Mouse (Mus musculus) erythroblast, adult 5-6 weeks (primary cell): Measurements from ENCODE around the gene Prcd. TPM values are rescaled to one million over a fixed set of nuclear protein-coding genes. Genes with fewer than 3 reads are reported as not detected.
"Not testable (repeated sequence)": the region's sequence is repeated elsewhere in the genome, so short reads cannot be mapped to it uniquely, and the experiment has no call there.

ENCODE experiments used
- ATAC-seq: replicated peaks from 2 replicates; pipeline ENCODE4 v1.8.0; 2016; ENCODE audit warnings: moderate number of reproducible peaks, mild to moderate bottlenecking, moderate TSS enrichment, inconsistent platforms; ENCODE audit not compliant: poor library complexity, low FRiP score, severe bottlenecking
- total RNA-seq, 2 experiments: library from RNA; stranded (forward) in 1 of 2; stranded (reverse) in 1 of 2; fragments of 150-400 nt in 1 of 2; fragments of 200-764, 138-1000 nt in 1 of 2; gene quantifications; 2 replicates each; pipeline versions ENCODE4 v1.2.3 to v1.2.4; 2015 to 2017; ENCODE audit warnings: low replicate concordance in 2 of 2

Prcd gene
- not detected in 2 replicates for total RNA-seq (2015; ENCODE audit: low replicate concordance)
- total RNA-seq (2017; ENCODE audit: low replicate concordance) = not detected in 2 replicates

DNA sequence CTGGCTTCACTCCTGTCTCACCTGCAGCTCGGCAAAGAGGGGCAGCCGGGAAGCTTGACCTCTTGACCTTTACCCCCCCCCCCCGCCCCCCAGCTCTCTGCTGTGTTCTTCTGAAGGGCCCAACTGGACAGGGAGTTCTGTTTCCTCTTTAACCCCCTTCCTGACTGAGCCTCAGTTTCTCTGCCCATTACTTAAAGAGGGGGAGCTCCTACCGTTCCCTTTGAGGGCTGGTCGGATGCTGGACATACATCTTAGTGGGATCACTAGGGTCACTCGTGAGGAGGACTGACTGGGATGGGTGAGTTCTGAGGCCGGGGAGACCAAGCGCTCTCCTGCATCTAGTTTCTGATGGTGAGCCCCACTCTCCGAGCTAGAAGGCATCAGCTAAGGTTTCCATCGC is at the start of gene Prcd:
Gene Prcd (plus strand): TSS at position 301 of the 400 bp plus-strand sequence.
- ATAC-seq = no peak

DNA sequence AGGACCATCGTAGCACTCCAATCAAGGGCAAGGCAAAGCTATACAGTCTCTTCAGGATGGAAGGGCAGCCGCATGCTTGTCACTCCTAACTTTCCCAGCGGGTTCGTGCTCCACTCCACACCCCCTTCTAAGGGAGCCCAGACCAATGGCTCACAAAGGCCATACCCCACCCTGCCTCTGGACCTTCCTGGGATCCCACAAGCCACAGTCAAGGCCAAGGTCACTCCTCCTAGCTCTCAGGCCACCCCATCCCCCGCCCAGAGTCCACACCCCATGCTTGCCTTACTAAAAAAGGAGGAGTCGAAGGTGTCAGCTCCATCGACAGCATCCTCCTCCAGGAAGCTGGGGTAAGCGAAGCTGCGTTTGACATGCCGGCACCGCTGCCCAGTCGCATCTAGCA is 49.2 kb upstream of the Prcd start:
- no peak for ATAC-seq

DNA sequence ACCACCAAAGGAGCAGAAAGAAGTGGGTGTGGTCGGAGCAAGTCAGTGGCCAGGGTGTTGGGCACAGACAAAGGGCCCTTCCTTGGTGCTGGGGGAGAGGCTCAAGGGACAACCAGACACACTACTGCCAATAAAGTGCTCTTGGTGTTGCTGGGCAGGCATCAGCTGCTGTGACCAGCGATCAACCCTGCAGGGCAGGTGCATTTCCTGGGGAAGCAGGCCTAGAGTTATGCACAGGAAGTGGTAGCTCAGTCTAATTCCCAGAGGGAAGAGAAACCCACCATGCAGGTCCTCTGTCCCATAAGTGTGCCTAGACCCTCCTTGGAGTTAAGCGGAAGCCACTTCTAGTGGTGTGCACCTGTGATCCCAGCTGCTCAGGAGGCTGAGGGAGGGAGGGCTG is 45.6 kb upstream of the Prcd start:
- no peak for ATAC-seq

DNA sequence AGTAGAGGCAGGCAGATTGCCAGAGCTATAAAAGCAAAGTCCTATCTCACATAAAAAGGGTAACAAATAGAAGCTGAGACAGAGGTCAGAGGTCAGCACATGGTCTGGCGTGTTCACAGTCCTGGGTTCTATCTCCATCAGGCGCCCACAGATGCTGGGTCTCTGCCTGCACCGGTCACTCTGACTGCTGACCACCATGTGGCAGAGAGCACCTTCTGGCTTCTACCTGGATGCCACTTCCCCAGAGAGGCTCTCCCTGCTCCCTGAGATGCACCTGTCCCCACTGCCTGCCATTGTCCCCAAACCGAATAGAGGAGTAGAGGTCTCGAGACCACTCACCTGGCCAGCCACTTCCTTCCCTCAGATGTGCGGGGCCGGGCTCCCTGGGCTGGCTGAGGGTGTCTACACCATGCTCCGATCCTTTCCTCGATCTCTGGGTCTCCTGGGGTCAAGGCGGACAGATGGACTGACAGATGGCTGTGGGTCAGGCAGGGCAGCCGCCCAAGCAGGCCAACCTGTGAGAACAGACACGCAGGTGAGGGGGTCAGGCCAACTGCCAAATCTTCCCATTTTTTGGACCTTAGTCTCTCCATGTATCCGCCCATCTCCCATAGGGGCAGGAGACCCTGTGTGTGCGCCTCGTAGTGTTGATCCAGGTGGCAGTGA is 43.2 kb upstream of the Prcd start:
- no peak for ATAC-seq

DNA sequence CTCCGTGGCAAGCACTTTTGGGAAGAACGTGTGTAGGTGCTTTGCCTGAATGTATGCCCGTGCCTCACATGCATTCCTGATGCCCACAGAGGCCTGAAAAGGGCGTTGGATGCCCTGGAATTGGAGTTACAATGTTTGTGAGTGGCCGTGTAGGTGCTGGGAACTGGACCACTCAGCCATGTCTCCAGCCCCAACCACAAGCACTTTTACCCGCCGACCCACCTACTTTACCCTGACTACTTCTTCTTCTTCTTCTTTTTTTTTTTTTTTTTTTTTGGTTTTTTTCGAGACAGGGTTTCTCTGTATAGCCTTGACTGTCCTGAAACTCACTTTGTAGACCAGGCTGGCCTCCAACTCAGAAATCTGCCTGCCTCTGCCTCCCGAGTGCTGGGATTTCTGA is 42.2 kb upstream of the Prcd start:
- not testable (repeated sequence) for ATAC-seq

DNA sequence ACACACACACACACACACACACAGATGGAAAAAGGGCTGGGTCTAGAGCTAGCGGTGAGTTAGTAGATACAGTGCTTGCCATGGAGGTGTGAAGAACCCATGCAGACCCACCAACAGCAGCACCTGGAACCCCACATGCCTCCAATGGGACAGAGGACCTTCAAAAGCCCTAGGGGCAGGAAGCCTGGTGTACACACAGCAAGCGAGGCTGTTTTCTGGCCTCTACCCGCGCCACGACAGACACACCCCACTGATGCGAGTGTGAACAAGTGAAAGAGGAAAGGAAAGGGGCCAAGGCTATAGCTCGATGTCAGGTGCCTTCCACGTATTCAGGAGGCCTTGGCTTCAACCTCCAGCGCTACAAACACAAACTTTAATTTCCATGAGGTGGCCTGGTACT is 41.5 kb upstream of the Prcd start:
- no peak for ATAC-seq

DNA sequence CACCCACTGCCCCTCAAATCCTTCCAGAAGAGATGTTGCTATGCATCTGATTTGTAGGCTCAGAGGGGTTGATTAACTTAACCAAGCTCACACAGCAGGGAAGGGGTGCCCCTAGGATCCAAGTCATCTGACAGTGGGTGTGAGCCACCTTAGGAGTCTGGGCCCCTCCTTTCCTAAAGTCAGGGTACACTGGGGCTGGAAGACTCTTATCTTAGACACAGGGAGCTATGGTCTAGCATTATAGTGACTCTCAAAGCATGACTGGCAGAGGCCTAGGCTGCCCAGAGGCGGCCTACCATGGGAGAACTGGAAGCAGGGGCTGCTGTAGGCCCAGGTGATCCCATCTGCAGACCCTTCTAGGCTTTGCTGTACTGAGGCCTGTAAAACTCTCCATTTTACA is 40.8 kb upstream of the Prcd start:
- ATAC-seq = no peak

DNA sequence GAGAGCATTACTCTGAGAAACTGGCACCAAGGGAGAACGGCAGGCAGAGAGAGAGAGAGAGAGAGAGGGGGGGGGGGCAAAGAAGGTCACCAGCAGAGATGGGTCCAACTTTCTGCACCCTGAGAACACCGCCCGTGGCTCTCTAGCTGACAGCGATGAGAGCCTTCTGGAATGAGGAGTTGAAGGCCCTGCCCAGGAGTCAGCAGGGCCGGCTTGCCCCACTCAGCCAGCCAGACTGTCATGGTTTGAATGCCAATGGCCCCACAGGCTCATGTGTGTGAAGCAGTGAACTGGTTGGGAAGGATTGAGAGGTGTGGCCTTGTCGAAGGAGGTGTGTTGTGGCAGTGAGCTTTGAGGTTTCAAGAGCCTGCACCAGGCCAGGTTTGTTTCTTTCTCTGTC is 40.1 kb upstream of the Prcd start:
- no peak for ATAC-seq

DNA sequence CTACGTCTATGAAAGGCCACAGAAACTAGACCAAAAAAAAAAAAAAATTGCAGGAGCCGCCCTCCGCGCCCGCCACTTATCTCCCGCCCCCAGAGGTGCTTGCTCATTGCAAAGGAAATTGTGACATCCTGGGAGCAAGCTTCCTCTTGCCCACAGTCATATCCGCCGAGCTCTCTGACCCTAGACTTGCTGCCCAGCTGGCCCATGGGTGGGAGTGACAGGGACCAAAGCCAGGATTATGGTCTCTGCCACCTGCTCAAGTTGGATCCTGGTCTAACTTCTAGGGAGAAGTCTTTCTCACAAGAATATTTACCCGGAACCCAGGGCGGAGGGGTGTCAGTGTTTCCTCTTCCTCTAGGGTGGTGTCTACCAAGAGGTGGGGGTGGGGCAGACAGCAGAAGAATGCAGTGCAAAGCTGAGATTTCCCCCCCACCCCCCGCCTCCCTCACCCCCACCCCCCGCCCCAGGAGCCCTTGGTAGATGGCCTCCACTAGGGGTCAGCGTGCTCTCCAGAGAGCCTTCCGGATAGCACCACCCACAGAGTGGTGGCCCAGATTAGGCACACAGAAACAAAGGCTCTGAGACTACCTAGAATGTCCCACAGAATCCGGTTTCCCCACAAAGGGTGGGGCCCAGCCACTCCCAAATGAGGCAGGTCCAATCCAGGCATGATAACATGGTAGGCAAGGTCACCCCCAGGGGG is 37.4 kb upstream of the Prcd start:
- peak; percentile 60 for ATAC-seq

DNA sequence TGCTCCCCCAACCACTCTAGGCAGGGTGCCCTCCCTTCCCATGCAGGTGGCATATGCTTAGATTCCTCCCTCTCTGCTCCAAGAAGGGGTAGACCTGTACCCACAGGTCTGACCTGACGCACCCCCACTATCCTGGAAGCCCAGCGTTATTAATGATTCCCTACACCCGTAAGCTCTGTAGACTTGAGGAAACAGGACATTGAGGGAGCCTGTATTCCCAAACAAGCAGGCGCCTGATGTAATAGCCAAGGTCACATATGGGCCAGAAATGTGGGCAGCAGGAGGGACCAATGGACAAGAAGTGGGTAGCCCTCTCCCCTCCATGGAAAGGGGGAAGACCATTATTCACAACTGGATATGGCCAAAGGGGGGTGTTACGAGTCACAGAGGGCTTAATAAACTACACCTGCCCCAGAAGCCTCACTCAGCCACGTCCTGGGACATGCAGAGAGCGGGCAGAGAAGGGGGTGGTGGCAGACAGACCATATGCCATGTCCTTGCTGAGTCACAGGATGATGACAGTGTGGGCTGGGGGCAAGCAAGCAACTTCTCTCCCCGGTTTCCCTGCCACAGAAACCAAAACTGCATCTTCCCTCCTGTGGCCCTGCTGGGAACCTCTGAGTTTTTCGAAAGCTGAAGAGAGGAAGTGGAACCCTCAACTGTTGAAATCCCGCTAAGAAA is 36.8 kb upstream of the Prcd start:
- ATAC-seq = no peak

DNA sequence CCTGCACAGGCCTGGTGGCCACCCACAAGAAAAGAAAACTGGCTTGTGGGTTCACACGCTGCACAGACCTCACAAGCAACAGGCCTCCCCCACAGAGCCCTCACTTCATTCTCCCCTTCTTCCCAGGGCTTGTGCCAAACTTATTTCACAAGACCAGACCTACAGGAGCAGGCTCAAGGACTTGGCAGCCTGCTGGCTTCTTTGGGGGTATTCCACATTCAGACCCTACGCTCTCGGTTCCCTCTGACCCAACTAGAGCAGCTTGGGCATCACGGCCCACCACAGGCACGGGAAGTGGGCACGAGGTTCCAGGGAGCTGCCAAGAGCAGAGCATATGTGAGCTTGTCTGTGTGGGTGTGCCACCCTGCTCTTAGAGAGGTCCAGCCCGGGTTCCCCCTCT is 35.7 kb upstream of the Prcd start:
- ATAC-seq = no peak

DNA sequence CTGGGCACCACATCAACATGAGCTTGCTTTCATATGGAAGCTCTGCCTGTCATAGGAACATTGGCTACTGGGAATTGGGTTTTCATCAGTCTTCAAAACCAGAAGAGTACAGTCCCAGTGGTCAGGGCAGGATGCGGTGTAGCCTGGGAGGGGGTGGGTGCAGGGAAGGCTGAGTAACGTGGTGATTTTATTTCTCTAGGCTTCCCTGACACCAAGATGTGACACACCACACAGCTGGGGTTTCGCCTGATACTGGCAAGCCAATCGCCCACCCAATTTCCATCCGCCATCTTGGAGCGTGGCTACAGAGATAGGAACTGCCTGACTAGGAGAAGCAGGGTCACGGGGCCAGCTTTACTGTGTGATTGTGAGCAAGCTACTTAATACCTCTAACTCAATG is 34.7 kb upstream of the Prcd start:
- ATAC-seq = no peak

DNA sequence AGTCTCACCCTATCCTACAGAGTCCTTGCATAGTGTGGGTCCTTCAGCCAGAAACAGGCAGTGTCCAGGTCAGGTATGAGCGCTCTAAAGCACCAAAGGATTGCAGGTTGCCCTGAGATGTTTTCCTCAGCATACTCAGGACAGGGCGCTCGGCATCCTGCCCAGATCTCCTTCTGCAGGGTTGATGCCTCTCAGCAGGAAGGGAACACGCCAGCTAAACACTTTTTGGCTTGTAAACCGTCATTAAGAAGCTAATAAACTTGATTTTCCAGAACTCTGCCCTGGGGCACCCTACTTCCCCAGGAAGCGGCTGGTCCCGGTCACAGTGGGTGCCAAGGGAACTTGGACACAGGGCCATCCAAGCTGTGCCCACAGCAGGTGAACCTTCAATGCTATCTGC is 34.2 kb upstream of the Prcd start:
- no peak for ATAC-seq

DNA sequence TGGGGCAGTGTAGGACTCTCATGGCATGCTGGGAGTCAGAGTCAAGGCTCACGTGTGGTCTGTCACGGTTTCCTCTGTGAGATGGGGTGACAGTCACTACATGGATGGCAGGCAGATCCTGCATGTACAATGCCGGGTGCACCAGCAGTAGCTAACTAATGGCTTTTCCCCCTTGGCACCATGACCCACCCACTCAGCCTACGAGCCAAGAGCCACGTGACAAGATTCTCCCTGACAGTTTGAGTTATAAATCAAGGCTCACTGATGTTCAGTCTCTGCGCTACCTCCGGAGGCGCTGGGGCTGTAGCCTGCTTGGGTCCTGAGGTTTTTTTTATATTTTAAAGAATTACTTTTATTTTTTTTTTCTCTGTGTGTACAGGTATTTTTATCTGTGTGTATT is 33.8 kb upstream of the Prcd start:
- no peak for ATAC-seq

DNA sequence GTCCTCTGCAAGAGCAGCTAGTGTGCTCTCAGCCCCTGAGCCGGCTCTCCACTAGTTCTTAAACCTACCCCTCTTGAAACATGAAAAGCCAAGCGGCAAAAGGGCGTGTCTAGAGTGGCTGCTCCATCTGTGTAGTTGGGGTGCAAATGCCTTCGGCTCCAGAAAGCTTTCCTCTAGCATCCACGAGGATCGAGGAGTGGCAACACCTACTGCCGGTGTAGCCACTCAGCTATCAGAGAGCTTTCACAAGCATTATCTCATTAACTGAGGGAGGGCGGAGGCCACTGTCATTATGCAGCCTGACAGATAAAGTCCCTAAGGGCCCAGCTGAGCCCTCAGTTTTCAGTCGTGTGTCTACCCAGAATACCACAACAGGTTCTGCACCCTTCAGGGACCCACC is 33.3 kb upstream of the Prcd start:
- peak; percentile 38 for ATAC-seq

DNA sequence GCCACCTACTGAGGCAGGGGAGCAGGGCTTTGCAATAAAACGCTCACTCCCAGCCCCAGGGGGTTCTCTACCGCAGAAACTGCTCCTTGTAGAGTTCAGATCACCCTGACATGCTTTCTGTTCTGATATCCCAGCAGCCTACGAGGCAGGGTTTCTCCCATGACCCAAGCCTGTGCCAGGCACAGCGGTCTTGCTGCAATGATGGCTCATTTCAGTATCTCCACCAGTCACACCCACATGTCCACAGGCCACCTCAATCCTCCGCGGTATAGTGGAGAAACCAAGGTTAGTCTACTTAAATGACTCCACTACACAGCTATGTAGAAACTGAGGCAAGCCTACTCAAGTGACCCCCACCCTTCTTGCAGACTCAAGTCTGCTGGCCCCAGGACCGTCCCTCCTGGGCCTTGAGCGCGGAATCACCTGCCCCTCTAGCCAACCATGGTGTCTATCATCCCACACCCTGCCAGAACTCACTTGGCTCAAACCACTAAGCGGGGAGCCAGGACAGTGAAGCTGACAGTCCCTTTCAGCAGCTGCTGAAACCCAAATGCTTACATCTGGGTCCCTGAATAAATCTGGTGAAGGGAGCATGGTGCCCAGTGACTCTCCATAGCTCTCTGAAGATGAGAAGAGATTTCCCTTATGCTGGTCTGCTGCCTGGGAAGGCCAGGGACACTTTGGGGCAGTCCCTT is 32.6 kb upstream of the Prcd start:
- ATAC-seq = 0 out of 2 replicates have a peak, but pooled peaks have one; percentile 27

DNA sequence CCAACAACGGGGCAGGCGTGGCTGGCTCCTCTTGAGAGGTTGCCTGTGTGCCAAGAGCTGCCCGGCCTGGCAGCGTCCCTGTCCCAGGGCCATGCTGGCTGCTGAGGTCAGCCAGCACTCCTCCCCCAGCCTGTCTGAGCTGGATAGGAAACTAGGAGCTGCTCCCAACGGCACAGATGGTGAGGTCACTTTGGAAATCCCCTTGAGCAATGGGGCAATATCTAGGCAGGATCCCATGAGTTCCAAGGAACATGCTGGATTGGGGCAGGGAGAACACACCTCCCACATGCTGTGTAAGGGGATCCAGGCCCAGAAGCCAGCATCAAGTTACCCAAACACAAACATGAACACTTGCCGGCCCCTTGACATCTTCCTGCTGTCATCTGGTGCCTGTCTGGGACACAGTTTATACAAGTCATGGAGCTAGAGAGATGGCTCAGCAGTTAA is 32.1 kb upstream of the Prcd start:
- ATAC-seq = no peak

DNA sequence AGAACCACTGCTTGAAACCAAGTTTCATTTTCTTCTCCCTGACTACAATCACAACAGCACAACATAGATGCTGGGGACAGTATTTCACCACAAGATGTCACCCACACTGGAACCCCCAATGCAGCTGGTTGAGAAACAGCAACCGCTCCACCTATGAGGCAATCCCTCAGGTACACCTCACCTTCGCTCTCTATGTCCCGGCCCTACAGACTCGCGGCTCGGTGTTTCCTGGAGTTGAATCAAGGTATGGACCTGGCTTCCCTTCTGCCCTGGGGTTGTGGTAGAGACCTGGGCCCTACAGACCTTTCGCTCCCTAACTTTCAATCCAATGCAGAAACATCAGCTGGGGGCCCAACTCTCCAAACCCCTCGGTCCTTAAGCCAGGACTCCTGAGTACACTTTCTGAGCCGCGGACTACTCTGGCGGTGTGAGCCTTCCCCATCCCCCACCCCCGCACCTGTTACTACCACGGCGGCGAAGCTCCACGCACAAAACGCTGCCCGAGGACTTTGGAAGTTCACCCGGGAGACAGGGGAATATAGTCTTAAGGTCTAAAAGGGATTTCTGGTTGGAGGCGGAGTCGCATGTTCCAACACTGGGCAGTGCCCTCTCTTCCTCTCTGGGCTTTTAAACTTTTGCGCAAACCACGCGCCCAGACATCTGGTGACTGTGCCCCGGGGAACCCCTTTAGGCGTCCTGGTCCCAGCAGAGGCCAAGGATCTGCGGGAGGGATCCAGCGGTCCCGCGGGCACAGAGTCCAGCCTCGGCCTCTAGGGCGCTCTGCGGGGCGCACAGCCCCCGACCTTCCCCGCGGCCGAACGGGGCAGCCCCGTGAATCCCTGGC is 29.8 kb upstream of the Prcd start:
- 0 out of 2 replicates have a peak, but pooled peaks have one; percentile 6 for ATAC-seq

DNA sequence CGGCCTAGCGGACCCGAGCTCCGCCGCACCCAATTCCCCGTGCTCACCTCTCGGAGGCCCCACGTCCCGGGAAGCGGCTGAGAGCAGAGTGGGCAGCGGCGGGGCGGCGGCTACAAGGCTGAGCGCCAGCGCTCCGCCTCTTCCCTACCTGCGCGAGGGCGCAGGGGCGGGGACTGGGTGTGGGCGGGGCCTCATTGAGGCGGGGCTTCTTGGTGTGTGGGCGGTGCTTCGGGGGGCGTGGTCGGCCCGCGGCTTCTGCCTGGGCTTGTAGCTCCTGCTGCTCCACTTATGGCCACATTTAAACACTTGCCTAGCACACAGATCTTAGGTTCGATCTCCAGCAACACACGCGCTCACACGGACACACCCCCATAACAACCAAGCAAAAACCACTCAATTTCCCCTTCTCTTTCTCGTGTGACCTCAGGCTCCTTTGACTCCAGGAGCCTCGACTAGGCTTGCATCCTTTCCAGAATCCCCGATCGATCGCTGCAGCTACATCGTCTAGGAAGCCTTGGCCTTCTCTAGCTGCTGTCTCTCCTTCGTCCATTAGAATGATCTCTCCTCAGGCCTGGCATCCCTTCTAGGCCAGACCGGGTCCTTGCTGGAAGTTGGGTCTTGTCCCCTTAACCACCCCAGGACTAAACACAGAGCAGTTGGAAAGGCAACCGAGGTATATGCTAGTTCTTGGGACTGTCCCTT is 29.1 kb upstream of the Prcd start:
- peak; percentile 65 for ATAC-seq
